Mouse (Mus musculus) limb, embryonic 15.5 days (tissue): ENCODE measurements around the gene Cdyl2. TPM values are rescaled to one million over a fixed set of nuclear protein-coding genes. Genes with fewer than 3 reads are reported as not detected.

Experiments used
- ATAC-seq: fragments of 200-750 bp; cut with Nextera tagmentation; 2 replicates; pipeline ENCODE4 v1.8.0; 2017; ENCODE audit warnings: low read depth, moderate TSS enrichment; ENCODE audit not compliant: insufficient number of reproducible peaks, low FRiP score, low TSS enrichment
- H3K27ac ChIP-seq: fragments of 300-500 bp; sonication (generic); 2 replicates; pipeline ENCODE4 v1.5.1; 2015; ENCODE audit warnings: moderate library complexity, mild to moderate bottlenecking, inconsistent platforms
- H3K27me3 ChIP-seq: fragments of 300-500 bp; sonication (generic); 2 replicates; pipeline ENCODE4 v1.6.1; 2015; ENCODE audit warnings: inconsistent platforms
- H3K36me3 ChIP-seq: fragments of 300-500 bp; sonication (generic); 2 replicates; pipeline ENCODE4 v1.6.1; 2015; ENCODE audit warnings: inconsistent platforms
- H3K4me1 ChIP-seq: fragments of 300-500 bp; sonication (generic); 2 replicates; pipeline ENCODE4 v1.6.1; 2015; ENCODE audit warnings: inconsistent platforms
- H3K4me2 ChIP-seq: fragments of 300-500 bp; sonication (generic); 2 replicates; pipeline ENCODE4 v1.6.1; 2015; ENCODE audit warnings: mild to moderate bottlenecking, inconsistent platforms
- H3K4me3 ChIP-seq: fragments of 300-500 bp; sonication (generic); 2 replicates; pipeline ENCODE4 v1.5.1; 2015; ENCODE audit warnings: mild to moderate bottlenecking, inconsistent platforms
- H3K9ac ChIP-seq: fragments of 300-500 bp; sonication (generic); 2 replicates; pipeline ENCODE4 v1.6.1; 2015; ENCODE audit warnings: inconsistent platforms
- H3K9me3 ChIP-seq: fragments of 300-500 bp; sonication (generic); 2 replicates; pipeline ENCODE4 v1.6.1; 2016; ENCODE audit warnings: inconsistent platforms
- WGBS: fragments of 180-500 bp; shearing (Covaris S2); methylation state at CpG from one replicate; pipeline ENCODE4 v1.1.7; 2015; 5-methylcytosine and 5-hydroxymethylcytosine counted together
- polyA plus RNA-seq: library from polyadenylated mRNA; unstranded; fragments of >200 nt; fragmentation: Nextera tagmentation; extraction: Ambion mirVana; gene quantifications from 2 replicates; pipeline ENCODE4 v1.2.1, GENCODE M21; 2015

Gene Cdyl2
- polyA plus RNA-seq, 1 experiment from 2014 or later = 8.3 TPM

GRCm38 (mm10) chr8:116618797-116619196 is 114.0 kb downstream of the Cdyl2 start:
- H3K4me3 ChIP-seq = no peak overlapping the region
- H3K36me3 ChIP-seq = no peaks in the 10 kb centered on the region
- no peak overlapping the region for H3K4me2 ChIP-seq
- no peak overlapping the region for H3K9ac ChIP-seq
- no peaks in the 10 kb centered on the region for H3K4me1 ChIP-seq
- H3K27me3 ChIP-seq = no peaks in the 10 kb centered on the region
- no peaks in the 10 kb centered on the region for H3K9me3 ChIP-seq
- no peak overlapping the region for H3K27ac ChIP-seq
- WGBS = 86% methylated on average over 10 of the region's 10 CpGs
- no peak for ATAC-seq

GRCm38 (mm10) chr8:116617891-116618290 is 114.9 kb downstream of the Cdyl2 start:
- no peaks in the 10 kb centered on the region for H3K4me1 ChIP-seq
- H3K27ac ChIP-seq = no peak overlapping the region
- WGBS = 79% methylated on average over 4 of the region's 4 CpGs
- no peaks in the 10 kb centered on the region for H3K27me3 ChIP-seq
- H3K9me3 ChIP-seq = no peaks in the 10 kb centered on the region
- ATAC-seq = no peak
- H3K4me2 ChIP-seq = no peak overlapping the region
- no peaks in the 10 kb centered on the region for H3K36me3 ChIP-seq
- no peak overlapping the region for H3K9ac ChIP-seq
- no peak overlapping the region for H3K4me3 ChIP-seq

- H3K4me3 ChIP-seq = no peak overlapping the region
- H3K36me3 ChIP-seq = no peaks in the 10 kb centered on the region
- no peaks in the 10 kb centered on the region for H3K9me3 ChIP-seq
- no peaks in the 10 kb centered on the region for H3K4me1 ChIP-seq
- no peak overlapping the region for H3K9ac ChIP-seq
- ATAC-seq = no peak
- no peak overlapping the region for H3K4me2 ChIP-seq
- H3K27me3 ChIP-seq = no peaks in the 10 kb centered on the region
- no peak overlapping the region for H3K27ac ChIP-seq
Observed at GRCm38 (mm10) chr8:116616369-116616768, 116.4 kb downstream of the Cdyl2 start.

- no peak overlapping the region for H3K4me3 ChIP-seq
- H3K9me3 ChIP-seq = no peaks in the 10 kb centered on the region
- no peaks in the 10 kb centered on the region for H3K36me3 ChIP-seq
- no peak overlapping the region for H3K4me2 ChIP-seq
- no peak overlapping the region for H3K27ac ChIP-seq
- ATAC-seq = no peak
- no peaks in the 10 kb centered on the region for H3K27me3 ChIP-seq
- no peak overlapping the region for H3K9ac ChIP-seq
- WGBS = 87% methylated on average over 7 of the region's 7 CpGs
- H3K4me1 ChIP-seq = no peaks in the 10 kb centered on the region
Observed at GRCm38 (mm10) chr8:116614901-116615300, 117.9 kb downstream of the Cdyl2 start.

GRCm38 (mm10) chr8:116606171-116606570 is 126.6 kb downstream of the Cdyl2 start:
- no peaks in the 10 kb centered on the region for H3K9me3 ChIP-seq
- no peak overlapping the region for H3K9ac ChIP-seq
- H3K4me1 ChIP-seq = no peaks in the 10 kb centered on the region
- no peak overlapping the region for H3K4me3 ChIP-seq
- ATAC-seq = no peak
- H3K36me3 ChIP-seq = no peaks in the 10 kb centered on the region
- WGBS = 45% methylated on average over 12 of the region's 13 CpGs
- H3K27me3 ChIP-seq = no peaks in the 10 kb centered on the region
- H3K4me2 ChIP-seq = no peak overlapping the region
- H3K27ac ChIP-seq = no peak overlapping the region

- no peaks in the 10 kb centered on the region for H3K27me3 ChIP-seq
- no peaks in the 10 kb centered on the region for H3K9me3 ChIP-seq
- H3K9ac ChIP-seq = no peak overlapping the region
- H3K4me1 ChIP-seq = no peaks in the 10 kb centered on the region
- H3K36me3 ChIP-seq = no peaks in the 10 kb centered on the region
- H3K27ac ChIP-seq = no peak overlapping the region
- no peak overlapping the region for H3K4me2 ChIP-seq
- no peak for ATAC-seq
- no peak overlapping the region for H3K4me3 ChIP-seq
- 85% methylated on average over 4 of the region's 4 CpGs for WGBS
Observed at GRCm38 (mm10) chr8:116602806-116603205, 130.0 kb downstream of the Cdyl2 start.

GRCm38 (mm10) chr8:116599728-116600127 is 133.1 kb downstream of the Cdyl2 start:
- Histone ChIP-seq H3K36me3 (no peaks in the 10 kb centered on the region), H3K27me3 (no peaks in the 10 kb centered on the region), H3K4me1 (no peaks in the 10 kb centered on the region), H3K4me3 (no peak overlapping the region), H3K4me2 (no peak overlapping the region), H3K9ac (no peak overlapping the region), H3K9me3 (no peaks in the 10 kb centered on the region), H3K27ac (no peak overlapping the region)
- ATAC-seq = no peak
- 73% methylated on average over 6 of the region's 6 CpGs for WGBS

- Histone ChIP-seq H3K9ac (no peak overlapping the region), H3K4me1 (no peaks in the 10 kb centered on the region), H3K36me3 (no peaks in the 10 kb centered on the region), H3K4me2 (no peak overlapping the region), H3K4me3 (no peak overlapping the region), H3K27ac (no peak overlapping the region), H3K27me3 (no peaks in the 10 kb centered on the region), H3K9me3 (no peaks in the 10 kb centered on the region)
- 86% methylated on average over 10 of the region's 10 CpGs for WGBS
- no peak for ATAC-seq
Observed at GRCm38 (mm10) chr8:116591226-116591625, 141.6 kb downstream of the Cdyl2 start.

GRCm38 (mm10) chr8:116590546-116590945 is 142.2 kb downstream of the Cdyl2 start:
- H3K36me3 ChIP-seq = no peaks in the 10 kb centered on the region
- H3K27ac ChIP-seq = no peak overlapping the region
- H3K9me3 ChIP-seq = no peaks in the 10 kb centered on the region
- no peak overlapping the region for H3K9ac ChIP-seq
- no peak overlapping the region for H3K4me2 ChIP-seq
- no peak overlapping the region for H3K4me3 ChIP-seq
- H3K4me1 ChIP-seq = no peaks in the 10 kb centered on the region
- WGBS = 74% methylated on average over 4 of the region's 4 CpGs
- no peaks in the 10 kb centered on the region for H3K27me3 ChIP-seq
- no peak for ATAC-seq

GRCm38 (mm10) chr8:116590106-116590505 is 142.7 kb downstream of the Cdyl2 start:
- 74% methylated on average over 14 of the region's 14 CpGs for WGBS
- no peak for ATAC-seq
- Histone ChIP-seq H3K4me1 (no peaks in the 10 kb centered on the region), H3K9ac (no peak overlapping the region), H3K4me3 (no peak overlapping the region), H3K4me2 (no peak overlapping the region), H3K27ac (no peak overlapping the region), H3K27me3 (no peaks in the 10 kb centered on the region), H3K9me3 (no peaks in the 10 kb centered on the region), H3K36me3 (no peaks in the 10 kb centered on the region)

GRCm38 (mm10) chr8:116587616-116588468 is 144.9 kb downstream of the Cdyl2 start:
- ATAC-seq = no peak
- no peak overlapping the region for H3K4me2 ChIP-seq
- 87% methylated on average over 19 of the region's 19 CpGs for WGBS
- H3K9me3 ChIP-seq = no peaks in the 10 kb centered on the region
- no peak overlapping the region for H3K4me3 ChIP-seq
- no peak overlapping the region for H3K27ac ChIP-seq
- H3K27me3 ChIP-seq = no peaks in the 10 kb centered on the region
- H3K36me3 ChIP-seq = no peaks in the 10 kb centered on the region
- H3K4me1 ChIP-seq = no peaks in the 10 kb centered on the region
- no peak overlapping the region for H3K9ac ChIP-seq

- Histone ChIP-seq H3K4me2 (no peak overlapping the region), H3K9me3 (no peaks in the 10 kb centered on the region)
- ATAC-seq = no peak
Observed at GRCm38 (mm10) chr8:116581318-116582019, 151.3 kb downstream of the Cdyl2 start.

More at GRCm38 (mm10) chr8:116581318-116582019, 151.3 kb downstream of the Cdyl2 start:
- Histone ChIP-seq H3K4me1 (no peaks in the 10 kb centered on the region), H3K4me3 (no peak overlapping the region), H3K9ac (no peak overlapping the region), H3K36me3 (peaks cover 5% of the 10 kb centered on the region), H3K27ac (no peak overlapping the region), H3K27me3 (no peaks in the 10 kb centered on the region)
- 78% methylated on average over 11 of the region's 11 CpGs for WGBS
